Mouse (Mus musculus): ENCODE data around the gene Gm45808. TPM values are rescaled to one million over a fixed set of nuclear protein-coding genes. Genes with fewer than 3 reads are reported as not detected.
"Not testable (repeated sequence)": the region's sequence is repeated elsewhere in the genome, so short reads cannot be mapped to it uniquely, and the experiment has no call there.

Gene Gm45808
- polyA plus RNA-seq (2012; rRNA removed), result not detected in 2 replicates

GRCm38 (mm10) chr7:45486761-45487415, at the start of gene Gm45808:
Gene Gm45808 (minus strand): TSS chr7:45486811.
- no peak for DNase-seq
- 78% methylated on average over 12 of the region's 12 CpGs for WGBS
- H3K4me3 ChIP-seq (replicated peaks; ENCODE audit: extremely low read depth, low read depth, low read length), result no peak within 1 kb of the TSS
- TF ChIP-seq CTCF (IDR thresholded peaks at IDR 0.05; ENCODE audit: insufficient read depth, low read length) (no peak), POLR2A (IDR thresholded peaks at IDR 0.05; ENCODE audit: borderline replicate concordance, extremely low read depth, low read depth, low read length) (no peak)
- peaks cover 3% of the 10 kb centered on the region; the same call in 1 of the 2 replicates for H3K4me1 ChIP-seq (ENCODE audit: control insufficient read depth, insufficient read depth, low read length)

GRCm38 (mm10) chr7:45535676-45536075, 49.1 kb upstream of the Gm45808 start:
- no peak for DNase-seq
- Histone ChIP-seq H3K4me3 (replicated peaks; ENCODE audit: extremely low read depth, low read depth, low read length) (no peak overlapping the region), H3K4me1 (ENCODE audit: control insufficient read depth, insufficient read depth, low read length) (0 out of 2 replicates have a peak, but pooled peaks cover 3% of the 10 kb centered on the region)
- no peak for TF ChIP-seq CTCF (IDR thresholded peaks at IDR 0.05; ENCODE audit: insufficient read depth, low read length)
- TF ChIP-seq POLR2A (IDR thresholded peaks at IDR 0.05; ENCODE audit: borderline replicate concordance, extremely low read depth, low read depth, low read length), result no peak
- 79% methylated on average over 1 of the region's 1 CpGs for WGBS

GRCm38 (mm10) chr7:45530643-45531042, 44.0 kb upstream of the Gm45808 start:
- no peak for DNase-seq

GRCm38 (mm10) chr7:45529461-45529860, 42.9 kb upstream of the Gm45808 start:
- Histone ChIP-seq H3K4me1 (ENCODE audit: control insufficient read depth, insufficient read depth, low read length) (peaks cover 6% of the 10 kb centered on the region; the same call in 1 of the 2 replicates), H3K4me3 (replicated peaks; ENCODE audit: extremely low read depth, low read depth, low read length) (no peak overlapping the region)
- WGBS, result 7% methylated on average over 6 of the region's 6 CpGs
- TF ChIP-seq POLR2A (IDR thresholded peaks at IDR 0.05; ENCODE audit: borderline replicate concordance, extremely low read depth, low read depth, low read length) (no peak), CTCF (IDR thresholded peaks at IDR 0.05; ENCODE audit: insufficient read depth, low read length) (no peak)
- no peak for DNase-seq

More at GRCm38 (mm10) chr7:45530643-45531042, 44.0 kb upstream of the Gm45808 start:
- H3K4me1 ChIP-seq (ENCODE audit: control insufficient read depth, insufficient read depth, low read length), result no peaks in the 10 kb centered on the region
- WGBS, result 32% methylated on average over 2 of the region's 2 CpGs
- no peak overlapping the region for H3K4me3 ChIP-seq (replicated peaks; ENCODE audit: extremely low read depth, low read depth, low read length)
- no peak for TF ChIP-seq CTCF (IDR thresholded peaks at IDR 0.05; ENCODE audit: insufficient read depth, low read length)
- no peak for TF ChIP-seq POLR2A (IDR thresholded peaks at IDR 0.05; ENCODE audit: borderline replicate concordance, extremely low read depth, low read depth, low read length)

- not testable (repeated sequence) for H3K4me3 ChIP-seq (replicated peaks; ENCODE audit: extremely low read depth, low read depth, low read length); DNase-seq
- WGBS, result 92% methylated on average over 6 of the region's 6 CpGs
- H3K4me1 ChIP-seq (ENCODE audit: control insufficient read depth, insufficient read depth, low read length), result peaks cover 15% of the 10 kb centered on the region
Observed at GRCm38 (mm10) chr7:45527169-45527568, 40.6 kb upstream of the Gm45808 start.

- Histone ChIP-seq H3K4me3 (replicated peaks; ENCODE audit: extremely low read depth, low read depth, low read length) (peak overlapping the region; percentile 94), H3K4me1 (ENCODE audit: control insufficient read depth, insufficient read depth, low read length) (peaks cover 18% of the 10 kb centered on the region)
- no peak for DNase-seq
- no peak for TF ChIP-seq CTCF (IDR thresholded peaks at IDR 0.05; ENCODE audit: insufficient read depth, low read length)
- TF ChIP-seq POLR2A (IDR thresholded peaks at IDR 0.05; ENCODE audit: borderline replicate concordance, extremely low read depth, low read depth, low read length), result no peak
- 18% methylated on average over 7 of the region's 7 CpGs for WGBS
Observed at GRCm38 (mm10) chr7:45526474-45527120, 40.0 kb upstream of the Gm45808 start.

GRCm38 (mm10) chr7:45525809-45526473, 39.3 kb upstream of the Gm45808 start, which contains the start of the genes Ppp1r15a and Plekha4:
Gene Ppp1r15a (minus strand): TSS chr7:45526268.
Gene Plekha4 (plus strand): TSS chr7:45526330.
- peaks cover 18% of the 10 kb centered on the region for H3K4me1 ChIP-seq (ENCODE audit: control insufficient read depth, insufficient read depth, low read length)
- peak; percentile 98 for TF ChIP-seq POLR2A (IDR thresholded peaks at IDR 0.05; ENCODE audit: borderline replicate concordance, extremely low read depth, low read depth, low read length)
- TF ChIP-seq CTCF (IDR thresholded peaks at IDR 0.05; ENCODE audit: insufficient read depth, low read length), result no peak
- H3K4me3 ChIP-seq (replicated peaks; ENCODE audit: extremely low read depth, low read depth, low read length), result peak within 1 kb of the TSS; percentile 94
- DNase-seq, result peak; percentile 99
- WGBS, result under 1% methylated on average over 54 of the region's 54 CpGs

GRCm38 (mm10) chr7:45524841-45525621, 38.4 kb upstream of the Gm45808 start:
- DNase-seq, result peak; percentile 33
- 12% methylated on average over 12 of the region's 12 CpGs for WGBS
- peak; percentile 45; the same call in 1 of the 2 replicates for TF ChIP-seq POLR2A (IDR thresholded peaks at IDR 0.05; ENCODE audit: borderline replicate concordance, extremely low read depth, low read depth, low read length)
- no peak for TF ChIP-seq CTCF (IDR thresholded peaks at IDR 0.05; ENCODE audit: insufficient read depth, low read length)
- Histone ChIP-seq H3K4me1 (ENCODE audit: control insufficient read depth, insufficient read depth, low read length) (peaks cover 18% of the 10 kb centered on the region), H3K4me3 (replicated peaks; ENCODE audit: extremely low read depth, low read depth, low read length) (peak overlapping the region; percentile 94)

GRCm38 (mm10) chr7:45523678-45524170, 37.1 kb upstream of the Gm45808 start:
- peak overlapping the region; percentile 22 for H3K4me3 ChIP-seq (replicated peaks; ENCODE audit: extremely low read depth, low read depth, low read length)
- 62% methylated on average over 13 of the region's 13 CpGs for WGBS
- 0 out of 2 replicates have a peak, but pooled peaks have one; percentile 4 for TF ChIP-seq POLR2A (IDR thresholded peaks at IDR 0.05; ENCODE audit: borderline replicate concordance, extremely low read depth, low read depth, low read length)
- no peak for TF ChIP-seq CTCF (IDR thresholded peaks at IDR 0.05; ENCODE audit: insufficient read depth, low read length)
- DNase-seq, result no peak
- peaks cover 18% of the 10 kb centered on the region for H3K4me1 ChIP-seq (ENCODE audit: control insufficient read depth, insufficient read depth, low read length)
